Mouse (Mus musculus) heart, adult 18-20 months (tissue): ENCODE results near the gene Snapc1. TPM values are rescaled to one million over a fixed set of nuclear protein-coding genes. Genes with fewer than 3 reads are reported as not detected.

Experiments
- DNase-seq, 2 experiments: peaks; one replicate each; pipeline ENCODE4 v3.0.0; 2021 to 2022; ENCODE audit warnings: mixed read lengths in 1 of 2
- total RNA-seq, 2 experiments: library from RNA; stranded (reverse); gene quantifications; 2 replicates each; pipeline ENCODE4 v1.2.3; 2021

Gene Snapc1
- total RNA-seq, 2 experiments from 2014 or later: 11.0 to 11.8 TPM

DNA sequence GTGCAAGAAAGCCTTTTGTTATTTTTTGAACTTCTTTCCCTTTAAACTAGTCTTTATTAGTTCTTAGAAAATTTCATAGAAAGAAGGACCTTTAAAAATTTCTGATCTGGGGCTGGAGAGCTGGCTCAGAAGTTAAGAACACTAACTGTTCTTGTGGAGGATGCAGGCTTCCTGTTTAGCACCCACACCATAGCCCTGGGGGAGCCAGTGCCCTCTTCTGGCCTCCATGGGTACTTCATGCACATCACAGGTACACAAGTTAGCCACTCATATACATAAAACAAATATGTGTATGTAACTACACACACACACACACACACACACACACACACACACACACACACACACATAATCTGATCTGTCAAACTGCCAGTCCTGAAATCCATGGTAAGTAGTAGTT, 25.3 kb downstream of the Snapc1 start:
- DNase-seq: peak; percentile 50 to 72

DNA sequence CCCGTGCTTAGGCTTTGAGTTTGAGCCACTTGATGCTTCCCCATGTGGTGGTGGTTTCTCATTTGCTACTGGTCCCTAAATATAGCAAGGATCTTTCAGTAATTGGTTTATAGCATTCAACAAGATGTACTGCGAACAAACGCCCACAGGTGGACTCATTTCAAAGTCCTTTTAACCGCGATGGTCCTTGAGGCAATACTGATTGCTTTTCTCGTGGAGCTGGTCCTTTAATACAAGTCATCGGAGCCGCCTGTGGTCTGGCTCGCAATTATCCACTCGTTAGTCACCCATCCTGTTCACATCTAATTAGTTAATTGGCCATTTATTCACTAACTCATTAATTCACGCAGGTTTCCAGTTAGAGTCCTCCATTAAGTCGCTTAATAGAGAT, 32.6 kb downstream of the Snapc1 start:
- no peak for DNase-seq

DNA sequence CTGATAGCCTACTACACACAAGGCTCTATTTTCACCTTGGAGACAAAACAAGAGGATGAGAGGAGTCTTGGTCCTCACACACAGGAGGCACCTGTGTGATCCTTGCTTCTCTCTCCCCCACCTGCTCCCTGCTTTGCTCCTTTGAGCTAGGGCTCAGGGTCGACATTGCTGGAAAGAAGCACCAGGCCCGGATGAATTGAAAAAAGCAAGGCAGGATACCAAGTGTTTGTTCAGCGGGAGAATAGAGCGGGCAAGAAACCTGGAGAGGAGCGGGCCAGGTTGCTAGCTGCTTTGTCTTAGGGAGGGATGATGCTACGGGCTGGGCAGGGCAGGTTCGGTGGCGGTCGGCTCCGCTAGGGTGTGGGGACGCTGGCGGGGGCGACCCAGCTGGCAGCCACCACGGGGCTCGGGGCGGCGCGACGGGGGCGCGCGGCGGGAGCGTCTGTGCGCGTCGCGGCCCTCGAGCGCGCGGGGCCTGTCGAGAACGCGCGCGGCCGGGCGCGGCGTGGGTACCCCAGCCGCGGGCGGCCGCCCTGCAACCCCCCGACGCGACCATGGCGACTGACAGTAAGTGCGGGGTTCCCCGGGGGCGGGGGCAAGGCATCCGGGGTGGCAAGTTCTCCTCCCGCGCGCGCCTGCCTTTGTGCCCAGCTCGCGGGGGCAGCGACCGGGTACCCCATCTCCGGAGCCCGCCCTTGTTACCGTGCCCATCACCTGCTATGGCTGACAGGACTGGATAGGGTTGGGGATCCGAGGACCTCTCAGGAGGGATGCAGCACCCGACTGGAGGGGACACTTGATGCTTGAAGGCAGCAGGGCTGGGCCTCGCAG, 33.2 kb downstream of the Snapc1 start, which contains the start of gene Syt16:
Syt16 (plus strand) TSS at position 365 of the 831 bp plus-strand sequence.
- no peak for DNase-seq

DNA sequence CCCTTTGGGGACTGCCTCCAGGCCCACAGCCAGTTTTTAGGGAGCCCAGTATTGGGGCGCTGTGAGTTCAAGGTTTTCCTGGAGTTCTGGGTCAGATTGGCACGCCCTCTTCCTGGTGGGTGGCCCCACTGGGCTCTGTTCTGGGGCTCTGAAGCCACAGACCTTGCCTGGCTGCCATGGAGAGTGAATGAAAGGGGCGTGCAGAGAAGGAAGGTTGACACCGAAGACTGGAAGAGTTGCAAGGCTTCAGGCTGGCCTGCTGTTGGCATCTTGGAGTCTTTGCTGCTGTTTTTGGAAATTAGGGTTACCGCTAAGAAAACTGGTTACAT, 33.8 kb downstream of the Snapc1 start:
- DNase-seq: no peak

DNA sequence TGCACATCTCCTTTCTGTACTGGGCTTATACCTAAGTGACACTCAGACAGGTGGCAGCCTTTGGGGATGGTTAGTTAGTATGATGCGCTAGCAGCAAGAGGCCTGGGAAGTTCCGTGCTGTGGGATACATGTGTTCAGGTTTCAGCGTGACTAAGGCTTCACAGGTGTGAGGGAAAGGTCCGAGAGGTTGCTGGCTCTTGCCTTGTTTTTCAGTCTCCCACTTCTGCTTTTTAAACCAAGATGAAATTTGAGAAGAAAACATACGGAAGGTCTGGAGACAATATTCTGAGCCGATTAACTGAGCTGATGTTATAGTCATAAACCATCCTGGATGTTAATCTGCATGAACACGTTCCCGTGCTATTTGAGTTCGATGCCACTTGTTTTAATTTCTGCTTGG, 38.2 kb downstream of the Snapc1 start:
- DNase-seq: no peak

DNA sequence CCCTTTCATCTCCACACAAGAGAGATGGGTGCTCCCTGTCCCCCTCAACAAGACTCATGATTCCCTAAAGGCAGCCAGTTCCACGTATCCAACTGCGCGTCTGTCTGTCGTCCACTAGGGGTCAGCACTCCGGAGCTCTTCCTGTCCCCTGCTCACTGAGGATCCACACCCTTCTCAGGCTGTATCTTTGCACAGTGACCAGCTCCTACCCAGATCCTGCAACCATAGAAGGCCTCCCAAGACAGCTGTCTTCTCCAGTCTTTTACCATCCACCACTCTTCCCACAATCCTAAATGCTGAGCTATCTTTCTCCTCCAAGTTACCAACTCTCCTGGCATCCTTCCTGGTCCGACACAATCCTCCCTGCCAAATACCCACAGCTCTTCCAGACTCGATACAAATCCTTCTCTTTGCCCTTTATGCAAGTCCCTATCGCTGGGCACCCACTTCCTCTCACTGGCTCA, 45.2 kb downstream of the Snapc1 start:
- DNase-seq: peak; percentile 17 to 55

DNA sequence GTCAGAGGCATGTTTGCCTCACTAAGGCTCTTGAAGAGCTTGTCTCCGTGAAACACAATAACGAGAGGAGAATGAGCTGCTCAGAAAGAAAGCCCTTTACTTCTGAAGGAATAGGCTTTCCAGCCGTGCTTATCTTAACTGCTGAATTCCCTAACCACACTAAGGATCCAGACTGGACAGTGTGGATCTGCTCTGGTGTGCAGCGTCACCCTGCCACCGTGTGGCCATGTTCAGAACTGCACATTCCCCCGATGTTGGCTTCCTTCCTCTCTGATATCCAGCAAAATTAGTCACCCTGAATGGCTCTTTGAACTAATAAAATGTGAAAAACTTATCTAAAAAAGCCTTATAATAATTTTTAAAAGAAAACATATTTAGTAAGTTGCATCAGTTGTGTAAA, 49.5 kb downstream of the Snapc1 start:
- peak; percentile 71 to 94 for DNase-seq

DNA sequence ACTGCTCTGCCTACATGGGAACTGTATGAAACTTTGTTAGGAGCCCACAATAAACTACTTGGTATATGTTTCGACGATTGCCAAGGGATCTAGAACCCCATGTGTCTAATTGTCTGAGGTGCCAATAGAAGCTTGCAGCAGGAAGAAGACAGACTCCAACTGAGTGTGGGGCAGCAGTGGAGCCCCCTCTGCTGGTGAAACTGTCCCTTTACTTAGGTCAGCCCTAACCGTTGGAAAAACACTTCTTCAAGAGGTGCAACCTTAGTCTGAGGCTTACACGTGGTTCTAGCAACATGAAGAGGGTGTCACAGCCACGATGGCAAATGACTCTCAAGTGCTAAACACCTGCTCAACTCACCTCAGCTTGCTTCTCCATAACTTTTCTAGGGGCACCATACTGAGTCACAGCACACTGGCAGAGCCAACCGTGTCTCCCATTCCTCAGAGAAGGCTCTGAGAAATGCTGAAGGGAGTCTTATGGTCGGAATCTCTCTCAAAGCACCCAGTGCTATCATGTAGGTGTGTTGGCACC, 50.5 kb downstream of the Snapc1 start:
- DNase-seq: peak; percentile 28 to 57

DNA sequence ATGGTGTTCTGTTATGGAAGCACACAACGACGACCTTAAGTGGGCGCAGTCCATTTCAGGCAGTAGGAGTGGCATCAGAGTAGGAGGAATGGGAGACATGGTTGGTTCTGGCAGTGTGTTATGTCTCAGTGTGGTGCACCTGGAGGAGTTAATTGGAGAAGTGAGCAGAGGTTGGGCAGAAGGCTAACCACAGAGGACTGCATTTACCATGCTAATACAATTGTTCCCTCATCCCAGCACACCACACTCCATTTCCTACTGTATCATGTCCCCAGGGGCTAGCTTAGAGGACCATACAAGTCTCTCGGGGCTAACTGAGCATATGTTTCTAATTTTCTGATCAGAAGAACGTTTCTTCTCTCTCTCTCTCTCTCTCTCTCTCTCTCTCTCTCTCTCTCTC, 51.2 kb downstream of the Snapc1 start:
- no peak for DNase-seq

DNA sequence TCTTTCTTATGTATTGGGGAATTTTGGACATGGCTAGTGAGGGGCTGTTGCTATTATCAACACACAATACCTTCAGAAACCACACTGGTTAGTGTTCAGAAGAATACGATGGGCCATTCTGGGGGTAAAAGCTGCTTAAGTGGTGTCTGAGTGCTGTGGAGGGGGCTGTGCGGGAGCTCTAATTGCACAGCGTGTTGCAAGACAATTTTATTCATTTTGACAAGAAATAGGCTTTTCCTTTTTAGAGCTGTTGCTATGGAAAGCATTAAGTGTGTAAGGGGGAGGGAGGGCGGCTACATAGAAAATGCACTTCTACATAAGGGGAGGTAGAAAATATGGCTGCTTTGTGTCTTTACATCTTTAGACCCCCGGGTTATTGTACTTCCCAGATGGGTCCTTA, 59.0 kb downstream of the Snapc1 start:
- no peak for DNase-seq

DNA sequence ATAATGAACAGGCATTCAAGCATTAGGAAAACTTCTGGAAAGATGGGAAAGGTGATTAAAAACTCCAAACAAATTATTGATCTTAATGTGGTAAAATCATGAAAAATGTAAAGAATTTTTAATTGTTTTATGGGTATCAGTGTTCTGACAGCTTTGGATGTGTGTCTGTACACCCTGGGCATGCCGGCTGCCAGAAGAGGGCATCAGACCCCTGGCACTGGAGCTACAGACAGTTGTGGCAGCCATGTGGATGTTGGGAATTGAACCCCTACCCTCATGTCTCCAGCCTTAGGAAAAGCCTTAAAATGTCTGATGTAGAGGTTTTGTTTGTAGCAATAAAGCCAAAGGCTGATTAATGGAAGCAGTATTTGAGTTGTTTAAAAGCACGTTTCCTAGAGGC, 60.6 kb downstream of the Snapc1 start:
- DNase-seq: no peak

Other genes with a start within 250 kb of the Snapc1 start
- gene Hif1a, start 63.1 kb upstream of the Snapc1 start, total RNA-seq: 10 to 100 TPM; 39.5 to 43.2 TPM
- gene Gm49321, start 26.8 kb upstream of the Snapc1 start, total RNA-seq: 1 to 10 TPM; 6.0 to 6.5 TPM
- gene Syt16, start 33.2 kb downstream of the Snapc1 start, total RNA-seq: not detected